Mouse (Mus musculus): ENCODE results near the gene Slc35b1.

Slc35b1 gene

DNA sequence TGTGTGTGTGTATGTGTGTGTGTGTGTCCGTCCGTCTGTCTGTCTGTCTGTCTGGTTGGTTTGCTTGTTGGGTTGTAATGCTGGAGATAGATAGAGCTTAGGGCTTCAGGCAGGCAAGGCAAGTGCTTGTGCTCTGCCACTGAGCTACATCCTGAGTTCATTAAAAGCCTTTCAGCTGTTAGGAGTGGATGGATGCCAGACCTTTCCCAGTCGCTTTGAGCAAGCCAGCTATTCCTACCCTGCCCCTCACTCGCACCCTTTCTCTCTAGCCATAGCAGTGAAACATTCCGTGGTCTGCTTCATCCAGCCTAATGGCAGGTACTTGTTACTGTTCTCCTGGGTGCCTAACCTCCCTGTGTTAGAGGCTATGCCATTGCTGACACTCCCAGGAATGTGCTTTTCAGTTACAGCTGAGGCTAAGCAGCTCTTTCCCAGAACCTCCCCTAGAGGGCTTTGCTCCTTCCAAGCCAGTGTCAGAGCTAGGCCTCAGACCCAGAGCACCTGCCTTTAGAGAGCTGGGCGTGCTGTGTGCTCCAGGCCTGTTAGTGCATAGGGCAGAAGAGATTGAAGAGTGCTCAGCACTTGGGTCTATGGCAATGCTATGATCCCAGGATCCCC is 18.1 kb upstream of the Slc35b1 start:
- no peak for DNase-seq (ENCODE audit: low spot score)

DNA sequence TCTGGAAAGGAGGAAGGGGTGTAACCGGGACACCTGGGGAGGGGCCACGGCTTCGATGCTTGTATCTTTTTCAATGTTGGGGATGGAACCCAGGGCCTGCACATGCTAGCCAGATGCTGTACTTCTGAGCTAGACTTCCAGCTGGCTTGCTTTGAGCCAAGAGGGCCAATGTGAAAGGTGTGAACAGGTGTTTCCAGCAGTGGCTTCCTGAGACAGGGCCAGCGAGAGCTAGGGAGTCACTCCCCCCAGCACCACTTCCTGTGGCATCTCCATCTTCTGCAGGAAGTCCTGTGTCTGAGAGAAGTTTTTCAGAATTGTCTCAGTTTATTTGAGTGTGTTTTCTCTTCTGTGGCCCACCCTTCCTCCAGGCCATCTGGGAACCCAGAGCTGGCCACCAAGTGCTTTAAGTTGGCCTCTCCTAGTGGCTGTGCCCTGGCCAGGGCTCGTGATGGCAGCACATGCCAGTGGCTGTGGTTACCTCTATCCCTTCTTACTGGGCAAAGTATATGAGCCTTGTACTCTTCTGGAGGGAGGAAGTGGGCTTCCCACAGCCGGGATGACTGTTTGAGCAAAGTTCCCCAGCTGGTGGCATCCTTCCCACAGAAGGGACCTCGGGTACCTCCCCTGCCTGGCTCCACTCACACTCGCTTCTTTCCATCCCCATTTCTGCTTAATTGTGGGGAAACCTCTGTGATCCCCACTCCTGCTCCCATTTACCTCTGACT is 17.3 kb upstream of the Slc35b1 start:
- DNase-seq (ENCODE audit: low spot score) = no peak

DNA sequence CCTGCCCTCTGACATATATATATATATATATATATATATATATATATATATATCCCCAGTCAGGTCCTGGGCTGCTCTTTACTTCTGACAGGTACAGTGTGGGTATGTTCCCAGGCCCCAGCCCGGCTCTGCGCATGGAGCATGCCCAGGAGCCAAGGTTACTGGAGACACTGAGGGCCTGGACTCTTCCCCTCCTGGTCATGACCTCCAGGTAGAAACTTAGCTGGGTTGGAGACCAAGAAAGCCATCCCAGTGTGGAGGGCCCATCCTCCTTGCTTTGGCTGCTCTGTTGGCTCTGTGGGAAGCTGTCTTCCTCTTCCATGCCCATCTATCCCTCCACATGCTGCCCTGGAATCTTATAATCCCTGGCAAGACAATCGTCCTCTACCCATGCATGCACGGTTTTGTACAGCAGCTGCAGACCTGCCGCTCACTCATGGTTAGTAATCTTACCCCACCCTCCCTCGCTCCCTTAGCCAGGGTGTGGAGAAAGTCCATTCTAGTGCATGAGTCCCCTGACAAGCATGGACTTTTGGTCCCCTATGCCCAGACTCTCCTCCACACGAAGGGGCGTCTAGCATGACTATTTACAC is 16.2 kb upstream of the Slc35b1 start:
- no peak for DNase-seq (ENCODE audit: low spot score)

DNA sequence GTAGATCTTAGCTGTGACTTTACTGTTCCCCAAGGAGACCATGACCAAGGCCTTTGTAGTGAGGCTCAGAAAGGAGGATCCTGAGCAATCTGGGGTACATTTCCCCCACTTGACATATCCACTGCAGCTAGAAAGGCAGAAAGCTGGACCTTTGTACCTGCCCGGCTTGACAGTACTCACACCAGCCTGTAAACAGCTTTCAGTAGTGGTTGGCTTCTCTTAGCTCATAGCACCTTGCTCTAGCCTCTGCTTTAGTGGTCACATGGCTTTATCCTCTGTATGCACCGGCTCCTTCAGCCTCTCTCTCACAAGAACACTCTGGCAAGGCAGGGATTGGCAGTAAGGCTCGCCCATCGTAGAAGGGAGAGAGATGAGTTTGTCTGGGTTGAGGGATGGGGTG is 15.6 kb upstream of the Slc35b1 start:
- DNase-seq (ENCODE audit: low spot score) = no peak

DNA sequence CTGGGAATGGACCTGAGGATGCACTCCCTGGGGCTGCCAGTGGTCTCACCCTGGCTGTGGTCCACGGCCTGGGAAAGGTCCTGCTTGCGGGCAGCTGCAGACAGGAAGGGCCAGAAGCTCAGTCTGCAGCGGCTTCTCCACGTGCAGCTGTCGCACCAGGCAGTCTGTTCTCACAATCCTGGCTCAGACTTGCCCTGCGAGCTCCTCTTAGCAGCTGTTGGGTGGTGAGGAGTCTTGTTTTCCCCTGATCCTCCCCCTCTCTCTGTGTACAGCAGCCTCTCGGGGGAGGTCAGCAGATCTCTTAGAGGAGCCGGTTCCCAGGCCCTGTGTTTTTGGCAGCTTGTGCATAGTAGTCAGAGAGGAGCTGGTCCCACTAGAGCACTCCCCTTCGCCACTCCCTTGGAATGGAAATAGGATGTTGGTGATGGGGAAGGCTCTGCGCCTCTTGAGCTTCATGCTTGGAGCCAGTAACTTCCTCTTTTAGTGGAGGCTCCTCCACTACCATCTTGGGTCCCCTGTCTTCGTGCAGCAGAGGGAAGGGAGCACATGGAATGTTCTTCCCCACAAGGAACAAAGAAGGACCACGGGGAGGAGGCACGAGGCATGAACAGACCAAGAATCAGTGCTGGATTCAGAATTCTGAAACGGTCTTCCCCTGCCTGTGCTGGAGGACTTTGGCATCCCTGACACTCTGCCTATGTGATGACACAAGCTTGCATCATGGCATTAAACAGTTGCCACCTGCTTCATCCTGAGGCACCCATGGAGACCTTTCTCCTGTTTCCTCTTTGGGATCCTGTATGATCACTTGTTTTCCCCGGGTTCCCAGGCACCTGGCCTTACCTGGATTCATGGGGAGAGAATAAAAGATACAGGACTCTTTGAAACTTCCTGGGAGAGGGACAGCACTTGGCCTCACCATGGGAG is 14.3 kb upstream of the Slc35b1 start:
- no peak for DNase-seq (ENCODE audit: low spot score)

DNA sequence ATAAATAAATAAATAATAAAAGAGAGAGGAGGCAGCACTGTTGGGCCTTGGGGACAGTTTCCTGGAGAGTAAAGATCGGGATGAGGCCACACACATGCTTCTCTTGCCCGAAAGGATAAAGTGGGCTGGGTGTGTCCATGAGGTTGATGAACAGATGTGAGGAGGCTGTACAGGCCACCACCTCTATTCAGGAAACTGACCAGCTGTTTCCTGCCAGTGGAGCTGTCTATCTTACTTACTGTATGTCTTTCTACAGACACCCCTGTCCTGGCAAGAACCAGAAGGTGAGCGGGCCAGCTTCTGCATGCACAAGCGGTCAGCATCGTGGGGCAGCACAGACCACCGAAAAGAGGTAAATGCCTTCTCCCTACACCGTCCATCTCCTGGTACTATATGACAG is 13.3 kb upstream of the Slc35b1 start:
- no peak for DNase-seq (ENCODE audit: low spot score)

DNA sequence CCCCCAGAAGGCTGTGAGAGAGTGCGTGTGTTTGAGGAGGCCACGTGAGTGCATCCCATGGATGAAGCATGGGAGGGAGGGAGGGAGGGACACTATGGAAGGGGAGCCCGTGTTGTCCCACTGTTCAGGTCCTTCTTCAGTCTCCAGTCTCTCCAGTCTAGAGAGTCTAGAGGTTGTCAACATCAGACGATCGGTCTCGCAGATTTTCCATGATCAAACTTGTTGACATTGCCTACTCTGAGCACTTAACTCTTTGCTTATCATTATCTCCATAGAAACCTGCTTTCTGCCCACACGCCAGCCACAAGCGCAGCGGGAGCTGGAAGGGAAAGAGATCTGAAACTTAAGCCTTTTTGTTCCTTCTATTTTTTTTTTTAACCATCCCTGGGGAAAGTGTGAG is 5.6 kb upstream of the Slc35b1 start:
- DNase-seq (ENCODE audit: low spot score) = no peak

DNA sequence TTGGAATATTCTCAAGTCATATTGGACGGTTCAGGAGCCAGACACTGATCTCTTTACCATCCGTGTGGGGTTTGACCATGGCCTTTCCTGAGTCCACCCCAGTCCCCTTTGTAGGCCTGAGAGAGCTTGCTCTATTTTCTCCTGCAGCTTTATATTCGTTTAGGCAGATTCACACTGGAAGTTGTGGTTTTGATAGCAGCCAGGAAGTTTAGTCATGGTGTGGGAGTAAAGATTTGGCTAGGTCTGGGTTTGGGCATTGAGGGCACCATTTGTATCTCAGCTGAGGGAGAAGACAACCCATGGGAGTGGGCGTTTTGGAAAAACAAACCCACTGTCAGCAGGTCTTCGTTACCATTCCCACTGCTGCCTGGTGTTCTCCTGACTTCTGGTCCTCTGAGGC is 4.9 kb upstream of the Slc35b1 start:
- no peak for DNase-seq (ENCODE audit: low spot score)

DNA sequence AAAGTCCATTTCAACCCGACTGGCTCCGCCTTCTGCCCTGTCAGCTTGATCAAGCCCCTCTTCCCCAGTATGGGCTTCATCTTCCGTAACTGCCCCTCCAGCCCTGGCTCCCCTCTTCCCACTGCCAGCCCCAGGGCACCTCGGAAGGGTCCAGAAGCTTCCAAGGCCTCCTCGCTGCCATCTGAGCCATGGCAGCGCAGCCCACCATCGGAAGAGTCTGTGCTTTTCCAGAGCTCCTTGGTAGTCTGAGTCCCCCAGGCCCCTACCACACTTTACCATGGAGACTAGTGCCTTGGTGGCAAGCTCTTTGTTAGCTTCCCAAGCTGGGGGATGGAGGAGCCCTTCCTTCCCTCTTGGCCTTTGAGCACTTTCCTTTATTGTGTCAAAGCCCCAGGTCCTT is 3.8 kb upstream of the Slc35b1 start:
- no peak for DNase-seq (ENCODE audit: low spot score)

DNA sequence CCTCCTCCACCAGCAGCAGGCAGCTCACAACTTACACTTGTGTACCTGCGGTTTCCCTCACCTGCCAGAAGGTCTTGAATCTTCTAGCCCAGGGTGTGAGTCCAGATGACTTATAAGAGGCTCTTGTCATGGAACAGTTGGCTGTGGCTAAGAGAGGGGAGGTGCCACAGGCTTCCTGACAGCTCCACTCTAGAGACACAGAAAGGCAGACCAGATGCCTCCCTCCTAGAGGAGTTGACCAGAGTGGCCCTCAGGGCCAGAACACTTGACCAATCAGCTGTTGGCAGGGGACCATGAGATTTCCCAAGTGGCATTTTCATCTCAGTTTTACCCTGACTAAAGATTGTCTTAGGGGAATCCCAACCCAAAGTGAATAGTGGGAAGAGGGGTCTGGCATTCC is 3.3 kb upstream of the Slc35b1 start:
- DNase-seq (ENCODE audit: low spot score) = no peak

DNA sequence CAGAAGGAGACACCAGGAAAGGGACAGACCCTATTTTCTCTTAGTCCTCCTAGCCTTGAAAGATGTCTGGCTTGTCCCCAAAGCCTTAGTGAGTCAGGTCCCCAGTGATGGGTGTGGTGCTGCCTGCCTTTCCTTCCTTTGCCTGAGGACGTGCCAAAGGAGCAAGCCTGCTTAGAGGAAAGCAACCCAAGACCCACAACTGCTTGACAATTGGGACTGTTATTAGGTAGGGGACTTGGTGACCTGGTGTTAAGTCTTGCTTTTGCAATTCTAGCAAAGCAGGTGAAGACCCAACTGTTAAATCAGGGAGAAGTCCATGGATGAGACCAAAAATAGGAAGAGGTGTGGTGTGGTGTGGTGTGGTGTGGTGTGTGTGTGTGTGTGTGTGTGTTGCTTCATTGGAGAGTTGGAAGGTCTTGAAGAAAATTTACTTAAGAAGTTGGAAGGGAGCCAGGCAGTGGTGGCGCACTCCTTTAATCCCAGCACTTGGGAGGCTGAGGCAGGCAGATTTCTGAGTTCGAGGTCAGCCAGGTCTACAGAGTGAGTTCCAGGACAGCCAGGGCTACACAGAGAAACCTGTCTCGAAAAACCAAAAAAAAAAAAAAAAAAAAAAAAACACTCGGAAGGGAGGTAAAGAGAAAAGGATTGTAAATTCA is 1.0 kb upstream of the Slc35b1 start:
- no peak for DNase-seq (ENCODE audit: low spot score)

DNA sequence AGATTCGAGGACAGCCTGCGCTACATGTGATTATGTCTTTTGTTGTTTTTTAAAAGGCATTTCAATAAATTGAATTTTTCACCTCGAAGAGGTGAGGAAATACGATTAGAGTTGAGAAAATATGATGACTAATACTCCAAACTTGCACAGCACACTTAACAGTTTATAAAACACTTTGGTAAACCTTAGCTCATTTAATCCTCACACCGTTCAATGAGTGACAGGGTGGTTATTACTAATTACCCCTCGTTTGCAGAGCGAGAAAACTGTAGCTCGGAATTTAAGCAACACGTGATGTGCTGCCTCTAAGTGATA is 531 bp upstream of the Slc35b1 start:
- DNase-seq (ENCODE audit: low spot score) = no peak

DNA sequence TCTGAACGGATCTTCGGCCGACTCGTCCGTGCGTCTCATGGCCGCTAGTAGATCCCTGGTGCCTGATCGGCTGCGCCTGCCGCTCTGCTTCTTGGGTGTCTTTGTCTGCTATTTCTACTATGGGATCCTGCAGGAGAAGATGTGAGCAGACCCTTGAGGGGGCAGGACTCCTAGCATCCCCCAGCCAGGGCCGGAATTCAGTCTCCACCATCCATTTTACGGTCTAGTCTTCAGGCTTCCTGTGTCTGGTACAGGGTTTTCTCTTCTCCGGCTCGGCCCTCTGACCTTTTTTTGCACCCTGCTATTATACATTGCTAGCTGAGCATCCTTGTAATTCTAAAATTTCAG is 455 bp downstream of the Slc35b1 start:
- DNase-seq (ENCODE audit: low spot score) = no peak

DNA sequence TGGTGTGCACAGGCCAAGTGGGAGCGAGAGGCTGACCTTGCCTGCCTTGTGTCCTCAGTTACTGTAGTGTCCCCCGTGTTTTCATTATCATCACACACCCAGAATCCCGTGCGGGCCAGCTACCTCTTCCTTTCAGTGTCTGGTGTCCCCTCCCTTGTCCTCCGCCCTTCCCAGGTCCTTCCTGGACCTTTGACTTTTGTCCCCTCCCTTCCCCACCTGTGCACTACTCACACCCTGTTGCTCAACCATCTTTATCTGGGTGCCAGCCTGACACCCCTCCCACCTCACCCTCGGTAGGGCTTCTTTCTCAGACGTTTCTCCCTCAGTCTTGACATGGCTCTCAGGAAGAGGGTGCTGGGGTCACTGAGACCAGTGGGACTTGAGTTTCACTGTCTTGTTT is 2.9 kb downstream of the Slc35b1 start:
- DNase-seq (ENCODE audit: low spot score) = no peak

DNA sequence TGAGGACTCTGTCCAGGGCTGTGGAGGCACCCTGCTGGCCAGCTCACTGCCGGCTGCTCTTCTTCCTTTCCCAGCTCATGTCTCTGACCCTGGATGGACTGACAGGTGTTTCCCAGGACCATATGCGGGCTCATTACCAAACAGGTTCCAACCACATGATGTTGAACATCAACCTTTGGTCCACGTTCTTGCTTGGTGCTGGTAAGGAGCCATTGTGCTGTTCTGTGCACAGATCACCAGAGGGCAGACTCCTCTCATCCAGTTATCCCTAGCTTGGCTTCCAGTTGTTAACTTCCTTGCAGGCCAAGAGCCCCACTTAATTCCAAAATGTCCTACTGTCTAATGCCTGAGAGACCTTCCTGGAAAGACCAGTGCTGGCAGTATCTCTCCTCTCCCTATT is 4.5 kb downstream of the Slc35b1 start:
- DNase-seq (ENCODE audit: low spot score) = no peak

DNA sequence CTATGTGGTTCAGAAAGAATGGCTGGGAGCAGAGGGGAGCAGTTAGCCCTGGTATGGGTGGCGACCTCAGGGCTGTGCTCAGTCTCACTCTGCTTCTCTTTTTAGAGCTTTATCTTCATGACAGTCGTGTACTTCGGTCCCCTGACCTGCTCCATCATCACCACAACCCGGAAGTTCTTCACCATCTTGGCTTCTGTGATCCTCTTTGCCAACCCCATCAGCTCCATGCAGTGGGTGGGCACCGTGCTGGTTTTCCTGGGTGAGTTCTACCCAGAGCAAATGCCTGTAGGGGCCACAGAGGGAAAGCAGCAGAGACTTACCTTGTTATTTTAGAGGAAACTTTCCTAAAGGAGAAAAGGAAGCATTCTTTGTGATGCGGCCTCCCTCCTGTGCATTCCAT is 5.9 kb downstream of the Slc35b1 start:
- DNase-seq (ENCODE audit: low spot score) = no peak

DNA sequence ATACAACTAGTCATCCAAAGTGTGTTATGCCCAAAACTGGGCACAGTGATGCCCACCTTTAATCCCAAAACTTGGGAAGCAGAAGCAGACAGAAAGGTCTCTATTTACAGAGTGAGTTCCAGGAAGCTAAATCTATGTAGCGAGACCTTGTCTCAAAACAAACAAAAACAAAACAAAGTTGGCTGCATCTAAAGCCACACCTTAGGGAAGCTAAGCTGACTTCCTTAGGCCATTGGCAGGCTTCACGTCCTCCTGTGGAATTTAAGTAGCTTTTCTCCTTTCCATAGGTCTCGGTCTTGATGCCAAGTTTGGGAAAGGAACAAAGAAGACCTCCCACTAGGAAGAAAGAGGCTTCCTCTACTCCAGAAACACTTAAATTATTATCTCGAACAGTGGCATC is 6.7 kb downstream of the Slc35b1 start:
- DNase-seq (ENCODE audit: low spot score) = no peak

DNA sequence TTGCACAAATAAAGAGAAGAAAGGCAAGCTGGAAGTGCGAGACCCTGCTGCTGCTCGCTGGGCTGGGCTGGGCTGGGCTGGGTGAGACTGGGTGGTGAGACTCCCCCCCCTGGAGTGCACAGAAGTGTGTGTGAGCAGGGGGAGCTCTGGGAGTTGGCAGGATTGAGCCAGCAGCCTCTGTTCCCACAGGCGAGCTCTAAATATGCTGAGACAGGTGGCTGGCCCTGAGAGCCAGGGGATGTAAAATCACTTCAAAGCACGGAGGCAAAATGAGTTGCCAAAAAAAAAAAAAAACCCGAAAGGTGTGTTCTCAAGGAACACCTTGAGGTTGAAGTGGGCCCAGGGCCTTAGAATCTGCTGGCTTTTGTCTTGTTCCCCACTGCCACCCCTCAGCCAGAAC is 7.3 kb downstream of the Slc35b1 start:
- no peak for DNase-seq (ENCODE audit: low spot score)

DNA sequence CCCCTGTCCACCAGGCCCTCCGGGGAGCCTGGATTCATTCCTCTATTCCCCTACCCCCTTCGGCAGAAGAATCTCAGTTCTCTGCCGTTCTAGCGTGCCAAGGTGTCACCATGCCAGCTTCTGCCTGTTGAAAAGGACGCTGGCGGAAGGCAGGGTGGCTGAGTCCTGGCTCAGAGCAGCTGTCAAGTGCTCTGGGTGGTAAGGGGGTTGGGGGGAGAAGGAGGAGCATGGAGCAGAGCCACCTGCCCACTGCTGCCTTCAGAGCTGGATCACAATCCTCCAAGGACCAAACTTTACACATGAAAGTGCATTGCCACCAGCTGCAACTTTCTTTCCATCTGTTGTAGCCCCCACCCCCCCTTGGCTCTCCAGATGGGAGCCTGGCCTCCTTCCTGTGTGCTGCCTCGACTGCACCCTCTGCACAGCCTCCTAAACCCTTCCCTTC is 7.8 kb downstream of the Slc35b1 start:
- DNase-seq (ENCODE audit: low spot score) = no peak

DNA sequence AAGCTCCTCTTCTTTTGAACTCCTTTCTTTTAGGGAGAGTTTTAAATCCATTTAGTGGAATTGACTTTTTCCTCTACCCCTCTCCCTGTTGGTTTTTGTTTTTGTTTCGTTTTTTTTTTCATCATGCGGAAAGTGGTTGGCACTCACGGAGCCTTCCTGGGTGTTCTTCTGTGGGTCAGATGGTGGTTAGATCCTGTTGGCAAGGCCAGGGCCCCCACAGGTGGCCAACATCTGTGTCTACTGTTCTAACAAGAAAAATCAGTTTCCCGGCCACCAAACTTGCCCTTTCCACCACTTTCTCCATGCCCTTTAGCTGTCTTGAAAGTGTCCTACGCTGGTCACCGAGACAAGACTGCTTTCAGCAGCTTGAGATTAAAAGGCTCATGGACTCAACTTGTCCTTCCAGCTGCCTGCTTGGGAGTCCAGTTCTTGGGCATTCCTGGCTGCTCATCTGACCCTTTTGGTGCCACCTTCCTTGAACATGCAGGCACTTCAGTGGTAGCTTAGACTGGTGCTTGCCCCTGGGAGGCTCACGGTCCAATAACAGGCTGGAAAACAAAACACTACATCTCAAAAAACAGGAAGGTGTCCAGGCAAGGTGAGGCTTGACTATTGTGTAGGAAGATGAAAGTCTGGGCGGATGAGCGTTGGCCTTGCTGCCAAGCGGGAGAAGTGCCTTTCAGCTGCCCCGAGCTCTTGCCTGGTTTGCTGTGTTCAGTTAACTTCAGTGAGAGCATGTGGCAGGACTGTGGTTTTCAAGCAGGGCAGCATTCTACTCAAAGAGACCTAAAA is 8.4 kb downstream of the Slc35b1 start:
- DNase-seq (ENCODE audit: low spot score) = no peak

DNA sequence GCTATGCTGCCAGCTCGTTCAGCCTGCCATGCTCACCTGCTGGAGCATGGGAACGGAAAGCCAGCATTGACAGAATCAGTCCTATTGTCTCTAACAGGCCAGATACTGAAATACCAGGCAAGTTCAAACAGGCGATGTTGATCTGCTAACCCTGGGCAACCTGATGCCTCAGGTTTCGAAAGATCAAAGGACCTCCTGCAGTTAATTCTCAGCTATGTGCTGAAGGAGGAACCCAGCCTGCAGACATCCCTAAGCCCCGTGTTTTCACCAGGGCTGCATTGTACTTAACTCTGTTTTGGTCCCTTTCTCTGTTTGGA is 9.0 kb downstream of the Slc35b1 start:
- DNase-seq (ENCODE audit: low spot score) = no peak

DNA sequence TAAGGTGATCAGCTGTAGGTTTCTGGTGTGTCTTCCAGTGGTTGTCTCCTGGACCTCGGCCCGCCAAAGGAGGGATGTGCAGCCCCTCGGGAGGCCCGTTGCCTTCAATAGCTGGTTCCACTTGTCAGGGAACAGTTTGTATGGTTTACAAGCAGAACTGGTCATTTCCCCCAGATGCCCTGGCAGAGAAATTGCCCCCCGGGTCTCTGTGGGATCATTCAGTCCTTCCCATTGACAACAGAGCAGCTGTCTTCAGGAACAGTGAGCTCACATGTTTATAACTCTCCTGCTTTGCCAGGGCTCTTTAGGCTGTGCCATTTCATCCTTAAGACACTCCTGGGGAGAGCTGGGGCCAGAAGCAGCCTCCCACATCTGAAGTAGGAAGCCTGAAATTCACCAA is 9.6 kb downstream of the Slc35b1 start:
- DNase-seq (ENCODE audit: low spot score) = no peak

Data from urinary bladder, postnatal 10 days (tissue).